Mouse (Mus musculus) B cell, adult 2 months (primary cell): Measurements from ENCODE around the gene Cst9.

Experiments used
- DNase-seq, 2 experiments: peaks; one replicate each; pipeline ENCODE4 v3.0.0; 2022

Gene Cst9

GRCm38 (mm10) chr2:148834912-148835311 is at the start of gene Cst9:
Cst9 (plus strand) TSS chr2:148835147.
- no peak for DNase-seq

- DNase-seq = no peak
These were observed 45.8 kb upstream of the Cst9 start, which contains the start of gene Cst12 for GRCm38 (mm10) chr2:148789142-148789541. Cst12 (plus strand) TSS chr2:148789361.

- DNase-seq = no peak
These were observed 36.5 kb upstream of the Cst9 start, which contains the start of gene Cst8 for GRCm38 (mm10) chr2:148798485-148798884. Cst8 (plus strand) TSS chr2:148798785.

GRCm38 (mm10) chr2:148801491-148801921 is 33.4 kb upstream of the Cst9 start:
- no peak for DNase-seq

GRCm38 (mm10) chr2:148806696-148807095 is 28.3 kb upstream of the Cst9 start:
- no peak for DNase-seq

GRCm38 (mm10) chr2:148819909-148820308 is 15.0 kb upstream of the Cst9 start, which contains the start of gene Cst13:
Cst13 (plus strand) TSS chr2:148820081.
- no peak for DNase-seq

GRCm38 (mm10) chr2:148825986-148826385 is 9.0 kb upstream of the Cst9 start:
- no peak for DNase-seq

- DNase-seq = no peak
These were observed 3.3 kb downstream of the Cst9 start for GRCm38 (mm10) chr2:148838075-148838777.

GRCm38 (mm10) chr2:148839224-148839623 is 4.3 kb downstream of the Cst9 start:
- DNase-seq = no peak

GRCm38 (mm10) chr2:148851116-148851906 is 16.4 kb downstream of the Cst9 start:
- peak; percentile 80 for DNase-seq

GRCm38 (mm10) chr2:148856630-148857400 is 21.9 kb downstream of the Cst9 start:
- no peak for DNase-seq

GRCm38 (mm10) chr2:148857506-148857905 is 22.6 kb downstream of the Cst9 start:
- DNase-seq = no peak

GRCm38 (mm10) chr2:148860993-148861392 is 26.0 kb downstream of the Cst9 start:
- no peak for DNase-seq

GRCm38 (mm10) chr2:148861693-148862092 is 26.7 kb downstream of the Cst9 start:
- DNase-seq = no peak

- no peak for DNase-seq
These were observed 30.0 kb downstream of the Cst9 start, which contains the start of gene 9230104L09Rik for GRCm38 (mm10) chr2:148864966-148865365. 9230104L09Rik (minus strand) TSS chr2:148865038.

- DNase-seq = no peak
These were observed 34.0 kb downstream of the Cst9 start for GRCm38 (mm10) chr2:148868959-148869358.

- DNase-seq = no peak
These were observed 35.6 kb downstream of the Cst9 start for GRCm38 (mm10) chr2:148870526-148870925.

GRCm38 (mm10) chr2:148872860-148873259 is 37.9 kb downstream of the Cst9 start:
- DNase-seq = no peak

- DNase-seq = no peak
These were observed 39.3 kb downstream of the Cst9 start for GRCm38 (mm10) chr2:148874224-148874616.

GRCm38 (mm10) chr2:148874617-148875334 is 39.8 kb downstream of the Cst9 start:
- DNase-seq = no peak

- DNase-seq = peak; percentile 85 to 86
These were observed 40.4 kb downstream of the Cst9 start, which contains the start of gene Cst3 for GRCm38 (mm10) chr2:148875335-148875811. Cst3 (minus strand) TSS chr2:148875692.
